Mouse (Mus musculus) ovary, adult 2 months (tissue): ENCODE measurements around the gene Vmn1r118. TPM values are rescaled to one million over a fixed set of nuclear protein-coding genes. Genes with fewer than 3 reads are reported as not detected.

Experiments
- polyA plus RNA-seq: library from polyadenylated mRNA; depleted of rRNA; stranded (reverse); fragments of >200 nt; gene quantifications from 2 replicates; pipeline ENCODE4 v1.2.3, GENCODE M21; 2012; rRNA removed

The Vmn1r118 gene
- not detected in 2 replicates for polyA plus RNA-seq

DNA sequence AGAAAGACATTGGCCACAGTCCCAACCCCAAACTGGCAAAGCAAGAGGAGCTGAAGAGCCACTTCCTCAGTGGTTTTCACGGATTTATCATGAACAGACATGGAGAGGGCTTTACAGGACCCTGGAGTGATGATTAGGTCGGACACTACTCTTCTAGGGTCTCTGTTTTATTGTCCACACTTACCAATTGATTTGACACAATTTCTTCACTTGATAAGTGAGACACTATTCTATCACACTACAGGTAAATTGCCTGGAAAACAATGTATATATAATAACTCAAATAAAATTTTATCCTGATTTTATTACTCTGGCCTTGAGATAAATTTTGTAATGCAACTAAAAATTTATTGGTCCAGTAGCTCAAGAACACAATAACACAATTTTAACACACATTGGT is at the start of gene Vmn1r118:
Vmn1r118 (minus strand) TSS at position 101 of the 400 bp plus-strand sequence.

DNA sequence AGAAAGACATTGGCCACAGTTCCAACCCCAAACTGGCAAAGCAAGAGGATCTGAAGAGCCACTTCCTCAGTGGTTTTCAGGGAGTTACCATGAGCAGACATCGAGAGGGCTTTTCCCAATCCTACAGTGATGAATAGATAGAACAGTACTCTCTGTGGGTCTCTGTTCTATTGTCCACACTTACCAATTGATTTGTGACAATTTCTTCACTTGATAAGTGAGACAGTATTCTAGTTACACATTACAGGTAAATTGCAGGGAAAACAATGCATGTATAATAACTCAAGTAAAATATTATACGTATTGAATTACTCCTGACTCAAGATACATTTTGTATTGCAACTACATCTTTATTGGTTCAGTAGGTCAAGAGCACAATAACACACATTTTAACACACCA is 28.1 kb downstream of the Vmn1r118 start, which contains the start of gene Vmn1r117:
Vmn1r117 (minus strand) TSS at position 101 of the 400 bp plus-strand sequence.

DNA sequence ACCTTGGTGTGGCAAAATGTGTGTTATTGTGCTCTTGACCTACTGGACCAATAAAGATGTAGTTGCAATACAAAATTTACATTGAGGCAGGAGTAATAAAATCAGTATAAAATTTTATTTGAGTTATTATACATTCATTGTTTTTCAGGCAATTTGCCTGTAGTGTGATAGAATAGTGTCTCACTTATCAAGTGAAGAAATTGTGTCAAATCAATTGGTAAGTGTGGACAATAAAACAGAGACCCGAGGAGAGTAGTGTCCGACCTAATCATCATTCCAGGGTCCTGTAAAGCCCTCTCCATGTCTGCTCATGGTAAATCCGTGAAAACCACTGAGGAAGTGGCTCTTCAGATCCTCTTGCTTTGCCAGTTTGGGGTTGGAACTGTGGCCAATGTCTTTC is 40.2 kb downstream of the Vmn1r118 start, which contains the start of gene Vmn1r116:
Vmn1r116 (plus strand) TSS at position 301 of the 400 bp plus-strand sequence.

Other genes starting within 250 kb of the Vmn1r118 start
- gene Vmn1r107, start 243.4 kb downstream of the Vmn1r118 start, polyA plus RNA-seq, result not detected in 2 replicates
- gene Vmn1r111, start 209.1 kb downstream of the Vmn1r118 start, polyA plus RNA-seq, result not detected in 2 replicates
- gene Gm10668, start 181.7 kb downstream of the Vmn1r118 start, polyA plus RNA-seq, result 0.15 TPM in 1 of 2 replicates, not detected in the other
- not detected in 2 replicates for gene Vmn1r112, start 141.2 kb downstream of the Vmn1r118 start, polyA plus RNA-seq
- not detected in 2 replicates for gene Vmn1r113, start 125.1 kb downstream of the Vmn1r118 start, polyA plus RNA-seq
- gene Vmn1r114, start 100.2 kb downstream of the Vmn1r118 start, polyA plus RNA-seq, result not detected in 2 replicates
- not detected in 2 replicates for gene Vmn1r115, start 67.4 kb downstream of the Vmn1r118 start, polyA plus RNA-seq
- gene Vmn1r116, start 40.1 kb downstream of the Vmn1r118 start, polyA plus RNA-seq, result not detected in 2 replicates
- not detected in 2 replicates for gene Vmn1r117, start 28.2 kb downstream of the Vmn1r118 start, polyA plus RNA-seq
- not detected in 2 replicates for gene Vmn1r119, start 100.1 kb upstream of the Vmn1r118 start, polyA plus RNA-seq
- gene Vmn1r120, start 141.4 kb upstream of the Vmn1r118 start, polyA plus RNA-seq, result not detected in 2 replicates
- not detected in 2 replicates for gene Vmn1r121, start 186.2 kb upstream of the Vmn1r118 start, polyA plus RNA-seq
- gene Vmn1r122, start 221.8 kb upstream of the Vmn1r118 start, polyA plus RNA-seq, result not detected in 2 replicates
- gene Vmn1r123, start 249.8 kb upstream of the Vmn1r118 start, polyA plus RNA-seq, result not detected in 2 replicates